Mouse (Mus musculus): ENCODE measurements around the gene Habp2. TPM values are rescaled to one million over a fixed set of nuclear protein-coding genes. Genes with fewer than 3 reads are reported as not detected.

Gene Habp2
- under 1 TPM in 1 of 2 experiments, not detected in 1; 0.33 TPM for total RNA-seq (2021)
- long read RNA-seq, experiment 1 = 0 reads
- long read RNA-seq, experiment 2 = 0 reads

GRCm38 (mm10) chr19:56286866-56287265 lies at the start of gene Habp2:
Gene Habp2, plus strand, starts transcription at chr19:56287137.
- peak in 1 of 2 experiments; percentile 39 for DNase-seq

- DNase-seq = no peak
Measured at GRCm38 (mm10) chr19:56238501-56238900, 48.4 kb upstream of the Habp2 start.

DNA sequence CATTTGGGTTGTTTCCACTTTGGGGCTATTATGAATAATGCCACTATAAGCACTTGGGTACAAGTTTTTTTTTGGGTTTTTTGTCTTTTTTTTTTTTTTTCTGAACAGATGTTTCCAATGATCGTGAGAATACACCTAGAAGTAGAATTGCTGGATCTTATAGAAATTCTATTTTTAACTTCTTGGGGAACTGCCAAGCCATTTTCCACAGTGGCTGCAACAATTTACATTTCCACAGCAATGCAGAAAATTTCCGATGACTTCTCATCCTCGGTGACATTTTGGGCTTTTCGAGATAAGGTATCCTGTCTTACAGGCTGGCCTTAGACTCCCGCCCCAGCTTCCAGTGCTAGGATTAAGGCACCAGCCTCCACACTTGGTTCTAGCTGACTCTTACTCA lies 41.7 kb upstream of the Habp2 start:
- DNase-seq = no peak

- no peak for DNase-seq
Measured at GRCm38 (mm10) chr19:56252815-56253214, 34.1 kb upstream of the Habp2 start.

DNA sequence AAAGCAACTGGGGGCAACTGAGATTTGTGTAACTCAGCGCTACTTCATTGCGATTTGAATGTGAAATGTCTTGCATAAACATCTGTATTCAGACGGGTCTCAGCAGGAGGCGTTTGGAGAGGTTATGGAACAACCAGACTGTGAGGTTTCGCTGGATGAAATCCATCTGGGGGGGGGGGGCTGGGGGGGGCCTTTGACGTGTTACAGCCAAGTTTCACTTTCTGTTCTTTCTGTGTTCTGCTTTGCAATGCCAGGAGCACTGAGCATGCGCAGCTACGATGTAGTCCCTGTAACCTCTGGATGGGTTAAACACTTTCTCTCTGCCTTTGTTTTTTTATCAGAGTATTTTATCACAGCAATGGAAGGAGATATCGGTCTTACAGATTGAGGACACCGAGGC lies 33.7 kb upstream of the Habp2 start:
- peak in 1 of 2 experiments; percentile 30 for DNase-seq

DNA sequence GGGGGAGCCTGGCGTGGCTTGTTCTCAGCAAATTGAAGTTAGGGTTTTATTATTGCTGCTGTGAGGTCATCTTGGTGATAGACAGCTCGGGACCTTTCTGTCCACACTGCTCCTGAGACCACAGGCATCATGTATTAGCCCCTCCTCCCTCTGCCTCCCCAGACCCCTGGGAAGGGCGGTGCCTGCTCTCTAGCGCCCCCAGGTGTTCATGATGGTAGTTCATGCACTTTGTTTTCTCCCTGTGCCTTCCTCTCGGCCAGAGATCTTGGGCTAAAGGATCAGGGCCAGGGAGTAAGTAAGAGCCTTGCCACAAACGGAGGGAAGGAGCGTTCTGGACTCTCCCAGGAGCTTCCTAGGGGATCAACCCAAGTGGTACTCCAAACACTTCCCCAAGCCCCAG lies 32.2 kb upstream of the Habp2 start:
- DNase-seq = peak in 1 of 2 experiments; percentile 13

- DNase-seq = peak in 1 of 2 experiments; percentile 20
Measured at GRCm38 (mm10) chr19:56255506-56255905, 31.4 kb upstream of the Habp2 start.

- no peak for DNase-seq
Measured at GRCm38 (mm10) chr19:56256235-56256634, 30.7 kb upstream of the Habp2 start.

DNA sequence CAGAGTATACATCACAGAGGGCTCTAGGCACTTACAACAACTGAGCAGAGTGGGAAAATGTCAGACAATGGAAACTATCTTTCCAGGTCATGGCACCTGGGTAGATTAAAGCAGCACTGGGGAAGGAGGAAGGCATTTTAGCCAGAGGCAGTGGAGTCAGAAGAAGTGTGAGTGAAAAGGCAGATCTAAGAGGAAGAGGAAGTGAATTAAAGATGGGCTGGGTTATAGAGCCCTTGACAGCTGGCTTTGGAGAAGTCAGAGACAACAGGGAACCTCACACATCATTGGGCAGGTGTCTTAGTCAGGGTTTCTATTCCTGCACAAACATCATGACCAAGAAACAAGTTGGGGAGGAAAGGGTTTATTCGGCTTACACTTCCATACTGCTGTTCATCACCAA lies 30.2 kb upstream of the Habp2 start:
- no peak for DNase-seq

- no peak for DNase-seq
Measured at GRCm38 (mm10) chr19:56263696-56264095, 23.2 kb upstream of the Habp2 start.

DNA sequence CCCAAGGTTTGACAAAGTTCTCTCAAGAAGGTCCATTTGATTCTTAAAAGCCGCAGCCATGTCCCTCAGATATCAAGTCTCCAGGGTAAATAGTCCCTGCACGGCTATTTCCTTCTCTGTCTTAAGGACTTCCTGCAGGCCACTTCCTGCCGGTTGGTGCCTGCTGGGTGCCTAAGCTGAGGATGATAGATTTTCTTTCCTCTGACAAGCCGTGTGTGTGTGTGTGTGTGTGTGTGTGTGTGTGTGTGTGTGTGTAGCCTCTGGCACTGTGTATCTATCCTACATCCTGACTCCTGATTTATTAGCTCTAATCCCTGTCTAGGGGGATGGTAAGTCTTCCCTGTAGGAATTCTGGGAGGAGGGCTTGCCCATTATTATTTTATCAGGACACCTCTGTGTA lies 22.8 kb upstream of the Habp2 start:
- peak in 1 of 2 experiments; percentile 46 for DNase-seq

DNA sequence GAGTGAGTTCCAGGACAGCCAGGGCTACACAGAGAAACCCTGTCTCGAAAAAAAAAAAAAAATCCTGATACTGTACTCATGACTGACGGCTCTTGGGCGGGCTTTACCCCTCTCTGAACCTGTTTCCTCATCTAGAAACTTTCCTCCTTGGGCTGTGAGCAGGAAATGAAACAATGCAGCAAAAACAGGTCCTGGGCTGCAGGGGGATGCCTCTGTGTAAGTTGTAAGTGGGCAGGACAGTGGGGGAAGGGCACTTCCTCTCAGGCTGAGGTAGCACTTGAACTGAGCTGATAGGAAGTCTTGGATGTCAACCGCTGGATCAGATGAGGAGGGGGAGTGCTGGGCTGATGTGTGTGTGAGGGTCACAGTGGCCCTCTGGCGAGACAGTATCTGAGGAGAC lies 21.8 kb upstream of the Habp2 start:
- DNase-seq = peak in 1 of 2 experiments; percentile 8

DNA sequence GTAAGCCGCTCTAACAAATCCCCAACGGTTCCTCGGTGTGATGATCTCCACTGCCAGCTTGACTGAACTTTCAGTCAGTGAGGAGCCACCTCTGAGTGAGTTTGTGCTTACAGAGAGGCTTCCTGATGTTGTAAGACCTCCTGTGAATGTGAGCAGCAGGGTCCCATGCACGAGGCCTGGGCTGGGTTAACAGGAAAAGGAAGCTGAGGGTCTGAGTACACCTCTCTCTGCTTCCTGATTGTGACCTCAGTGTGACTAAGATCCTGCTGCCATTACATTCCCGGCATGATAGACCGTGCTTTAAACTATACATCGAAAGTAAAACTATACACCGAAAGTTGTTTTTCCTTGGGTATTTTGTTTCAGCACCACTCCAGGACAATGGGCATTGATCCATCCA lies 14.9 kb upstream of the Habp2 start:
- no peak for DNase-seq

DNA sequence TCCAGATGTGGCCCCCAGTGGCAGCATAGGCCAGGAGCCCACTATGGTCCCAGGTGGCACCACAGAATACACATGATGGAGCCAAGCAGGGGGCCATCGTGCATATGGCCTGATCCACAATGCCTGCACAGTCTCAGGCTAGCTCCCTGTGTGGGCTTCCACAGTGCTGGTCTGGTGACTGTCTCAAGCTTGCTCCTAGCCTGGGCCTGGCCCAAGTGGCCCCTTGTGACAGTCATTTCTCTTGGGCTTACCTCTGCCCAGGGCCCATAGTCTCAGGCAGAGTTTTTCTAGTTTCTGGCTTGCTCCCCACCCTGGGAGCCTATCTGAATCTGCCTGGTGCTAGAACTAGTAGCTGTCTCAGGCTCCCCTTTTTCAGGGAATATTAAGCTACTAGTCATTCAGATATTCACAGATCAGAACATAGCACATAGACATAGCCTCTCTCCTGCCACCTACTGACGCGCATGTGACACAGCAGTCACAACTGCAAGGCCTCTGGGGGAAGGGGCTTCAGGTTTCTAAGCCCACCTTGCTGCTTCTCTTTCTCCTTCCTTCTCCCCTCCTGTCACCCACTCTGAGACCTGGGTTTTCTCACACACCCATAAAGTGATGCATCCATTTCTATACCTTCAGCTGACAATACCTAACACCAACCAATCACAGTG lies 9.7 kb upstream of the Habp2 start:
- DNase-seq = no peak

DNA sequence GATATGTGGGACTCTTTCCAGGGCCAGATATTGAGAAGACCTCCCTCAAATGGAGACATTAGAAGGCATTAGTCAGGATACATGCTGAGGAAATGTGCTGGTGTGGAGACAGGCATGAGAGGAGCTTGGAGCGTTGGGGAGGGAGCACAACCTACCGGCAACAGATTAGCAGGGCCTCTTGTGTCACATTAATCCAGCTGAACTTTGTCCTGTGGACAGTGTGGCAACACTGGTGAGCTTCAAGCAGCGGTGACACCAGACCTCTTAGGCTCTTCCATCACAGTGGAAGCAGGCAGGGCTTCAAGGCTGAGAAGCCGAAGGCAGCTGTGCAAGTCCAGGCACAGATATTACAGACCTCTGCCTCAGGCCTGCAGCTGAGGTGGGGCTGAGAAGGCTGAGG lies 9.0 kb upstream of the Habp2 start:
- DNase-seq = no peak

DNA sequence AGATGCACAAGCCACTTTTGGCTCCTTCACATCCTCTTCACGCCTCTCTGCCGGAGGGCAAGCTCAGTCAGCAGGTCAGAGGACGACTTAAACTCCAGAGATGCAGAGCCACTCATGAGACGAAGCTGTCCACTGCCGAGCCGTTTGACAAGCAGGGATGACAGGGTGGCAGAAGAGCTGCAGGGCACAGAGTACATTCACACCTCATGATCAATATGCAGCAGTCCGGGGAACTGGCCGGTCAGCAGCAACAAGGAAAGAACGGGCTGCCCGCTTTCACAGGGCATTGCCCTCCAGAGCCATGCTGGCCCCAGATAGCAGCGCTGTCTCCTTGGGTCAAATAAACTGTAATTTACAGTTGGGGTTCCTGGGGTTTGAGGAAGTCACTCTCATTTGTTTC lies 8.6 kb upstream of the Habp2 start:
- DNase-seq = no peak

GRCm38 (mm10) chr19:56285222-56285621 lies 1.7 kb upstream of the Habp2 start:
- no peak for DNase-seq

DNA sequence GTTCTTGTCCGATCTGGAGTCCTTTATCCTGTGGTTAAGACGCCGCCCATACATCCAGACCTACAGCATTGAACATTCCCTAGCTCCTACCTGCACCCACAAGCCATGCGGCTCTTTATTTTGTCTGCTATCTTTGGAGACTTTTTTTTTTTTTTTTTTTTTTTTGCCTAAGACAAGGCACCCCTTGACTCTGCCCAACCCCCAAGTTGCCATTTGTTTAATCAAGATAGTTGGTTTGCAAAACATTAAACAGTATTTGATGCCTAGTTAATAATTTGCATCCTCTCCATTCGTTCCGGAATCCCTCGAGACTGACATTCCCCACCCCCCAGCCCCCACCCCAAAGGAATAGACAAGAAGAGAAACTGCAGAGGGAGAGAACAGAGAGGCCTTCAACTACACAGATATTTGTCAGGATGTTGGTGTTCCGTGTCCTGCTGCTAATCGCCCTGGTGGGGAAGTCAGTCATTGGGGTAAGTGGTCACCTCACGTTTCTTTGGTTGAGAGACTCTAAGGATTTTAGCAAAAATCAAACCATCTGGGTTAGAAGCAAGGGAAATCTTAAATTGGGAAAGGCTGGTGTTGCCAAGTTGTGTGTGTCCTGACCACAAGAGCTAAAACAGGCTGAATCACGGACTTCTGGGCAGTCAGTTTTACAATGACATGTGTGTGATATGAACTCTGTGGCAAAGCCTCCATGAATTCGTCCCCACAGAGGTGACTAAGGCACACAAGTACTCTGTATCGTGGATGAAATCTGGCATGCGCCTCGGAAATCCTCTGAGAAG lies 837 bp downstream of the Habp2 start:
- no peak for DNase-seq

GRCm38 (mm10) chr19:56288436-56288835 lies 1.5 kb downstream of the Habp2 start:
- DNase-seq = no peak

- DNase-seq = no peak
Measured at GRCm38 (mm10) chr19:56289642-56290041, 2.7 kb downstream of the Habp2 start.

DNA sequence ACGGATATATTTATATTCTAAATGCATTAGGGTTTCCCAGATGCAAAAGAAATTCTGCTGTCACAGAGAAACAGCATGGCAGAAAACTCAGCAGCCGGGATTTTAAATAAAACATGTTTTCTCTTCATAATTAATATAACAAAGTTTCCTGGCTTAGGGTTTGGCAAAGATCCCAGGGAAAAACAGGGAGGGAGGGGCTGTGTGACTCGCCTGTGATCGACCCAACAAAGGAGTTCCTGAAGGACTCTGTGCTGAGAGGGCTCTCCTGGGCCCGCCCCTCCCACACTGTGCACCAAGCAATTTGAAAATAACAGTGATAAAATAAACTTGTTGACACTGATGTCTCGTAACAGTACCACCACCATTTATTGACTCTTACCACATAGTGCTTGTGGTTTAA lies 5.0 kb downstream of the Habp2 start:
- peak in 1 of 2 experiments; percentile 40 for DNase-seq

DNA sequence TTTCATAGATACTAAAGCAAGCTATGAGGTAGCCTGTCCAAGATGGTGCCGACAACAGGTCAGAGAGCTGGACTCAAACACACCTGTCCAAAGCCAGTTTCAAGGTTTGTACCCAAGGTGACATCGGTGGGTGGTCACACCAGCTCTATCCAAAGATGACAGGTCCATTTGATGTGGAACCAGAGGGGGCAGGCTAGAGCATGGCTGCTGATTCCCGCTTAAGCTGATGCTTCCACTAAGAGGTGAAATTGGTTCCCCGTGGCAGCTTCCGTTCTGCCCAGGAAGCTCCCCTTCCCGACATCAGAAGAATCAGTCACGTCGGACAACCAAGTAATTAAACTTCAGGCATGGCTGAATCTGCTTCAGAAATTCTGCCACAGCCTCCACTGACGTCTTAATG lies 5.4 kb downstream of the Habp2 start:
- no peak for DNase-seq

DNA sequence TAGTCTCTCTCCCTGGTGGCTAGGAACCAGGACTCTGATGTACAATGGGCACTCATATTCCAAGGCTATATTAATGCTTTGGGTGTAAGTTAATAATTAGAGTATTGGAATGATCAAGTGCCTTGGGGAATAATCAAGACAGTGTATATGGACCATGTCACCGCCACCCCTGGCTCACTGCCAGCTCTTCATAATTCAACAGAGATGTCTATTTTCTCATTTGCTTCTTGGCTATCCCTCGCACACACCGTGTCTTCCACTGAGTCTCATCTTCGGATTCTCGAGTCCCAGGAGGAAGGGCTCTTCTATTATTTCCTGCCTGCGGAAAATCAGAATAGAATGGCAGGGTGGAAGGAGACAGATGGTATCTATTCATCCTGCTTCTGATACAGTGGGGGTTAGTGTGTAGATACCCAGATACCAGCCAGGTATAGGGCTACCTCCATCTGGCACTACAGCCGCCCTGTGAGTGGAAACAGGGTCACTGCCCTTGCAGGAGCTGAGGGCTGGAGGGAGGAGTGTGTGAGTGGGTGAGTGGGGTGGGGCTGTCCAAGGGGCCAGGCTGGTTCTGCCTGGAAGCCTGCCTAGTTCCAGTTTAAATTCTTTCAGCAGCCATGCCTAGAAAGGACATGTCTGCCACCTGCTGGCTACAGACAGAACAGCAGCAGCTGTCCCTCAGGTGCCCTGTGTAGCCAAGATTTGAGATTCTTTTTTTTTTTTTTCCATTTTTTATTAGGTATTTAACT lies 7.9 kb downstream of the Habp2 start:
- DNase-seq = peak; percentile 60 to 83
